Mouse (Mus musculus) heart, embryonic 11.5 days (tissue): ENCODE measurements around the gene Ccdc183. TPM values are rescaled to one million over a fixed set of nuclear protein-coding genes. Genes with fewer than 3 reads are reported as not detected.

Experiments used
- ATAC-seq: fragments of 200-750 bp; cut with Nextera tagmentation; replicated peaks from 2 replicates; pipeline ENCODE4 v1.8.0; 2017; ENCODE audit warnings: moderate library complexity; ENCODE audit not compliant: insufficient number of reproducible peaks, low FRiP score, low TSS enrichment
- H3K27ac ChIP-seq: fragments of 300-500 bp; sonication (generic); 2 replicates; pipeline ENCODE4 v1.5.1; 2014; ENCODE audit warnings: mild to moderate bottlenecking, low read depth, low read length
- H3K27me3 ChIP-seq: fragments of 300-500 bp; sonication (generic); 2 replicates; pipeline ENCODE4 v1.6.1; 2014; ENCODE audit warnings: mild to moderate bottlenecking, low read length, mixed read lengths; ENCODE audit not compliant: control insufficient read depth, insufficient read depth
- H3K36me3 ChIP-seq: fragments of 300-500 bp; sonication (generic); 2 replicates; pipeline ENCODE4 v1.6.1; 2014; ENCODE audit warnings: mild to moderate bottlenecking, low read length, moderate library complexity, mixed read lengths; ENCODE audit not compliant: control insufficient read depth, insufficient read depth
- H3K4me1 ChIP-seq: fragments of 300-500 bp; sonication (generic); 2 replicates; pipeline ENCODE4 v1.6.1; 2014; ENCODE audit warnings: low read length; ENCODE audit not compliant: control insufficient read depth, insufficient read depth
- H3K4me2 ChIP-seq: fragments of 300-500 bp; sonication (generic); 2 replicates; pipeline ENCODE4 v1.6.1; 2014; ENCODE audit warnings: mild to moderate bottlenecking, moderate library complexity
- H3K4me3 ChIP-seq: fragments of 300-500 bp; sonication (generic); 2 replicates; pipeline ENCODE4 v1.5.1; 2014; ENCODE audit warnings: low read depth, low read length
- H3K9ac ChIP-seq: fragments of 300-500 bp; sonication (generic); 2 replicates; pipeline ENCODE4 v1.6.1; 2014; ENCODE audit warnings: mild to moderate bottlenecking, low read depth, low read length, moderate library complexity
- H3K9me3 ChIP-seq: fragments of 300-500 bp; sonication (generic); replicated peaks from 2 replicates; pipeline ENCODE4 v1.6.1; 2016; ENCODE audit warnings: low read length; ENCODE audit not compliant: control insufficient read depth
- WGBS: fragments of 180-500 bp; shearing (Covaris S2); extraction: QIAGEN DNeasy Blood & Tissue Kit; methylation state at CpG from one replicate; pipeline ENCODE4 v1.1.7; 2014; ENCODE audit not compliant: insufficient replicate concordance; 5-methylcytosine and 5-hydroxymethylcytosine counted together
- polyA plus RNA-seq: library from polyadenylated mRNA; unstranded; fragments of >200 nt; fragmentation: Nextera tagmentation; extraction: Ambion mirVana; gene quantifications from 2 replicates; pipeline ENCODE4 v1.2.1, GENCODE M21; 2014

Gene Ccdc183
- polyA plus RNA-seq, 1 experiment from 2014 or later: 0.20 TPM

GRCm38 (mm10) chr2:25577951-25578795 is 39.3 kb downstream of the Ccdc183 start:
- Histone ChIP-seq H3K36me3 (no peaks in the 10 kb centered on the region; the same call in 1 of the 2 replicates), H3K4me2 (peak overlapping the region; percentile 52), H3K9me3 (no peaks in the 10 kb centered on the region), H3K4me1 (peaks cover 57% of the 10 kb centered on the region), H3K4me3 (peak overlapping the region; percentile 14), H3K9ac (no peak overlapping the region), H3K27me3 (peaks cover 52% of the 10 kb centered on the region), H3K27ac (no peak overlapping the region)
- WGBS: 5% methylated on average over 75 of the region's 75 CpGs
- no peak for ATAC-seq

DNA sequence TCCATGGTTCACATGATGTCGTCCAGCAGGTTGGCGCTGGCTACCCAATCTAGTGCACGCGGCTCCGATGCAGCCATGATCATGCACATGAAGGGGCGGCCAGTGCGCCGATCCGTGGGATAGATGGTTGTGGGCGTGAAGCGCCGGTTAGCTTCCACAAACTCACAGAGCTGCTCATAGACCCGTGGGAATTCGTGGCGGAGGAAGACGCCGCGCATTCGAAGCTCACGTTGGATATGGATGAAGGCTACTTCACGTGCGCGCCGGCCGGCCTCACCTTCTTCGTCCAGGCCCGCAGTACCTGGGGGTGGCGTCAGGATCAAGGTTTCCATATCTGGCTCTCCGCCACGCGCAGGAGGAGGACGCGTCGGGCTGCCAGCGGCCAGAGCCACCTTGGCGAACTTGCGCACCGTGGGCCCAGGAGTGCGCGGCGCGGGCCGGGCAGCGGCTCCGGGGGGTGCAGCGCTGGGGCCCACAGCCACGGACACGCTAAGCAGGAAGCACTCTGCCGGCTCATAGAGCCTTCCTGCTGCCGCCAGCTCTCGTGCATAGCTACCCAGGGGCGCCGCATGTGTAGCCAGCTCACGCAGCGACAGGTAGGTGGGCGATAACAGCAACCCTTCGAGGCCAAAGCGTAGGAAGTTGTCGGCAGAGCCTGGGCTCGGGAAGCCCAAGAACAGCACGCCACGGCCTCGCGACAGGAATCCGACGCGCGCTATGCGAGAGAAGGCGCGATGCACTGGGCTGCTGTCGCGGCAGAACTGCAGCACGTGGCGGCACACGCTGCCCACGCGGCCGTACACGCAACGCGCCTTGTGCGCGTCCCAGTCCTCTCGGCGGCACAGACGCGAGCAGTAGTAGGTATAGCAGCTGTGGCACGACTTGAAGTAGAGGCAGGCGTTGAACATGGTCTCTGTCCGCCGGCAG is 40.2 kb downstream of the Ccdc183 start:
- no peak overlapping the region for H3K9ac ChIP-seq
- H3K9me3 ChIP-seq: no peaks in the 10 kb centered on the region
- H3K27ac ChIP-seq: no peak overlapping the region
- WGBS: 12% methylated on average over 92 of the region's 92 CpGs
- peak overlapping the region; percentile 14 for H3K4me3 ChIP-seq
- no peak for ATAC-seq
- H3K36me3 ChIP-seq: no peaks in the 10 kb centered on the region
- H3K27me3 ChIP-seq: peaks cover 52% of the 10 kb centered on the region
- peak overlapping the region; percentile 52 for H3K4me2 ChIP-seq
- H3K4me1 ChIP-seq: peaks cover 56% of the 10 kb centered on the region

GRCm38 (mm10) chr2:25576028-25576850 is 41.2 kb downstream of the Ccdc183 start:
- WGBS: 74% methylated on average over 16 of the region's 16 CpGs
- no peaks in the 10 kb centered on the region for H3K9me3 ChIP-seq
- no peak overlapping the region for H3K4me3 ChIP-seq
- H3K9ac ChIP-seq: no peak overlapping the region
- no peak for ATAC-seq
- no peak overlapping the region for H3K27ac ChIP-seq
- no peak overlapping the region for H3K4me2 ChIP-seq
- peaks cover 52% of the 10 kb centered on the region for H3K27me3 ChIP-seq
- peaks cover 49% of the 10 kb centered on the region for H3K4me1 ChIP-seq
- H3K36me3 ChIP-seq: no peaks in the 10 kb centered on the region

DNA sequence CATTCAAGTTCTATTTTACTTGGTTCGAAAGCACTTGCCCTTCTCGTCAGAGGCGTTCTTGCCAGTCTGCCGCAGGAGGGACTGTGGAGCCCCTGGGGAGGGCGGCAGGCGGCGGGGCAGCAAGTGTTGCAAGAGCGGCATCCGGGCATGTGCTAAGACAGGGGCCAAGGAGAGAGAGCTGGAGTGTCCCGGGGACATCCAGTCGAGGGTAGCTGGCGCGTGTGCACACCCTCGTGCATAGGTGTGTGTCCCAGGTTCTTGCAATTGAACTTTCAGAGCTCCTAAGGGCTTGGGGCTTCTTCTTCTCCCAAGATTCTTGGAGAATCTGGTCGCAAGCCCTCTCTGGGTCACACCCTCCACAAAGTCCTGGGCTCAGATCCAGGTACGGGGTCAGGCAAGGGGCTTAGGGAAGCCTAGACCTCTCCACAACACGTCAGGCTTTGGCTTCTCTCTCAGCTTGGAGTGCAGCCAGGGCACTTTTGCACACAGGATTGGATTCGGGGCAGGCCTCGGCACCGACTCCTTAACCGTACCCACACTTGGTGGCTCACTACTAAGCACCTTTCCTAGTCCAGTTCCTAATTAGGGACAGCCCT is 41.9 kb downstream of the Ccdc183 start:
- 12% methylated on average over 21 of the region's 21 CpGs for WGBS
- H3K4me1 ChIP-seq: peaks cover 48% of the 10 kb centered on the region
- H3K27ac ChIP-seq: peak overlapping the region; percentile 67; the same call in 1 of the 2 replicates
- peak overlapping the region; percentile 63 for H3K9ac ChIP-seq
- H3K36me3 ChIP-seq: no peaks in the 10 kb centered on the region
- no peak for ATAC-seq
- no peaks in the 10 kb centered on the region for H3K9me3 ChIP-seq
- peak overlapping the region; percentile 83 for H3K4me2 ChIP-seq
- H3K4me3 ChIP-seq: peak overlapping the region; percentile 60
- peaks cover 49% of the 10 kb centered on the region for H3K27me3 ChIP-seq

GRCm38 (mm10) chr2:25574579-25575431 is 42.7 kb downstream of the Ccdc183 start, which contains the start of the genes Mamdc4 and Phpt1:
Mamdc4 (minus strand) TSS chr2:25574845.
Phpt1 (minus strand) TSS chr2:25575224.
- peak; percentile 93 for ATAC-seq
- peaks cover 45% of the 10 kb centered on the region for H3K4me1 ChIP-seq
- under 1% methylated on average over 41 of the region's 45 CpGs for WGBS

GRCm38 (mm10) chr2:25574136-25574535 is 43.3 kb downstream of the Ccdc183 start:
- Histone ChIP-seq H3K27ac (peak overlapping the region; percentile 82; the same call in 1 of the 2 replicates), H3K27me3 (peaks cover 35% of the 10 kb centered on the region), H3K36me3 (0 out of 2 replicates have a peak, but pooled peaks cover 7% of the 10 kb centered on the region), H3K9ac (peak overlapping the region; percentile 74), H3K4me3 (peak overlapping the region; percentile 60), H3K9me3 (no peaks in the 10 kb centered on the region), H3K4me2 (peak overlapping the region; percentile 83), H3K4me1 (peaks cover 40% of the 10 kb centered on the region)
- WGBS: 14% methylated on average over 11 of the region's 11 CpGs
- no peak for ATAC-seq

More at GRCm38 (mm10) chr2:25574579-25575431, 42.7 kb downstream of the Ccdc183 start, which contains the start of the genes Mamdc4 and Phpt1:
- peak within 1 kb of the TSS; percentile 60 for H3K4me3 ChIP-seq
- peak within 1 kb of the TSS; percentile 74 for H3K9ac ChIP-seq
- H3K36me3 ChIP-seq: 0 out of 2 replicates have a peak, but pooled peaks cover under 1% of the 10 kb centered on the region
- peaks cover 41% of the 10 kb centered on the region for H3K27me3 ChIP-seq
- no peaks in the 10 kb centered on the region for H3K9me3 ChIP-seq
- H3K4me2 ChIP-seq: peak within 1 kb of the TSS; percentile 83
- H3K27ac ChIP-seq: peak within 1 kb of the TSS; percentile 82

GRCm38 (mm10) chr2:25573068-25573467 is 44.4 kb downstream of the Ccdc183 start:
- Histone ChIP-seq H3K4me2 (peak overlapping the region; percentile 83), H3K4me1 (peaks cover 31% of the 10 kb centered on the region), H3K27me3 (peaks cover 24% of the 10 kb centered on the region), H3K36me3 (0 out of 2 replicates have a peak, but pooled peaks cover 8% of the 10 kb centered on the region), H3K9me3 (no peaks in the 10 kb centered on the region), H3K27ac (no peak overlapping the region), H3K4me3 (no peak overlapping the region), H3K9ac (peak overlapping the region; percentile 43; the same call in 1 of the 2 replicates)
- WGBS: 83% methylated on average over 2 of the region's 2 CpGs
- no peak for ATAC-seq
